Mouse (Mus musculus) liver, adult 10 weeks (tissue): ENCODE results near the gene Cenpf. TPM values are rescaled to one million over a fixed set of nuclear protein-coding genes. Genes with fewer than 3 reads are reported as not detected.

ENCODE experiments used
- polyA plus RNA-seq: library from polyadenylated mRNA; stranded (reverse); fragments of 350-450 nt; fragmentation: Illumina TruSeq; extraction: RNeasy Lipid Tissue Mini Kit (QIAGEN cat#74804); gene quantifications from one replicate; pipeline ENCODE4 v1.2.3, GENCODE M21; 2014; ENCODE audit warnings: low read depth, low replicate concordance

The Cenpf gene
- polyA plus RNA-seq = 0.64 TPM

GRCm38 (mm10) chr1:189687654-189688387 lies at the start of gene Cenpf:
Gene Cenpf (minus strand): TSS chr1:189688086.

GRCm38 (mm10) chr1:189727884-189728783 lies 40.2 kb upstream of the Cenpf start, which contains the start of gene Ptpn14:
Gene Ptpn14 (plus strand): TSS chr1:189728268.

Other genes starting within 250 kb of the Cenpf start
- 0.45 TPM for gene Ptpn14, start 40.2 kb upstream of the Cenpf start, polyA plus RNA-seq
- 6.9 TPM for gene Smyd2, start 234.3 kb upstream of the Cenpf start, polyA plus RNA-seq